Comparison of ENCODE assay signal across 9 mouse cellular contexts in the genomic region with DNA sequence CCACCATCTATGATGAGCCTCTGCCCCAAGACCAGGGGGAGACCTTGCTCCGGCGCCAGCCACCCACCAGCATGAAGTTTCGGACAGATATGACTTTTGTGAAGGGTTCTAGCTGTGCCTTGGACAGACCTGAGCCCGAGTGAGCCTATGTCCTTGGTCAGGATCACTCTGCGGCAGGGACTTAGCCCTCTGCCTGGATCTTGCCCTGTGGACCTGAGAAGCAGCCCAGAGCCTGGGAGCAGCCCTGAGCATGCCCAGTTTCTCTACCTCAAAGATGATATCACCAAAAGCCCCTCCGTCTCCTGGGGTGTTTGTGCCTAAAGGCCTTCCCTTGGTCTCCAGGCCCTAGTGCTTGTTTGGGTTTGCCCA. TPM values are rescaled to one million over a fixed set of nuclear protein-coding genes. Genes with fewer than 3 reads are reported as not detected.
DNase-seq lines count a peak whose midpoint lies in the region; ATAC-seq and TF ChIP-seq lines count a peak whose summit lies in the region.
"Had no signal": no experiment of that assay in that cellular context is flagged by ENCODE, and none has a peak within 500 bp of the region (broad histone marks: within the 10 kb centered on the region; RNA-seq: fewer than 3 reads in every experiment).

No protein-coding gene starts in this region.

- peaks cover 67% of the 10 kb centered on the region for H3K36me3 ChIP-seq in erythroblast, embryonic 14.5 days (ENCODE audit: control insufficient read depth)
- H3K36me3 ChIP-seq in thymus, adult 2 months (ENCODE audit: control insufficient read depth, insufficient read depth, low read length), result peaks cover 3% of the 10 kb centered on the region; the same call in 1 of the 2 replicates
- peaks cover 30% of the 10 kb centered on the region for H3K36me3 ChIP-seq in liver, embryonic 11.5 days (ENCODE audit: control insufficient read depth, insufficient read depth, low read length)

- H3K4me3 ChIP-seq in erythroblast, embryonic 14.5 days (replicated peaks), result peak overlapping the region; percentile 83
- H3K4me3 ChIP-seq in thymus, adult 2 months (ENCODE audit: control insufficient read depth, insufficient read depth, low read length), result peak overlapping the region; percentile 94
- H3K4me3 ChIP-seq in liver, embryonic 11.5 days (ENCODE audit: low read depth, low read length), result peak overlapping the region; percentile 90

- no peak for DNase-seq in thymus, adult 2 months
- no peak for DNase-seq in thymus, postnatal 10 days (ENCODE audit: low spot score in 2 of 2)
- DNase-seq in liver, embryonic 11.5 days (ENCODE audit: low spot score), result no peak
- DNase-seq in MN1 (ENCODE audit: low spot score), result no peak
- no peak for DNase-seq in right cerebral cortex, postnatal 14 days

- H3K9me3 ChIP-seq in erythroblast, embryonic 14.5 days (ENCODE audit: control insufficient read depth, low read length), result no peaks in the 10 kb centered on the region
- no peaks in the 10 kb centered on the region for H3K9me3 ChIP-seq in liver, embryonic 11.5 days (ENCODE audit: control insufficient read depth, low read length)

- peaks cover 24% of the 10 kb centered on the region for H3K4me1 ChIP-seq in erythroblast, embryonic 14.5 days (ENCODE audit: control insufficient read depth)
- H3K4me1 ChIP-seq in thymus, adult 2 months (replicated peaks; ENCODE audit: control insufficient read depth, insufficient read depth, low read length), result peaks cover 9% of the 10 kb centered on the region
- peaks cover 9% of the 10 kb centered on the region; the same call in 1 of the 2 replicates for H3K4me1 ChIP-seq in liver, embryonic 11.5 days (replicated peaks; ENCODE audit: control insufficient read depth, insufficient read depth, low read length)

- WGBS in thymus, adult 2 months, result 67% methylated on average over 6 of the region's 6 CpGs
- 50% methylated on average over 6 of the region's 6 CpGs for WGBS in liver, embryonic 11.5 days

- H3K27ac ChIP-seq in thymus, adult 2 months (ENCODE audit: control insufficient read depth, insufficient read depth, low read length), result peak overlapping the region; percentile 72; the same call in 1 of the 2 replicates
- H3K27ac ChIP-seq in liver, embryonic 11.5 days (ENCODE audit: low read depth, low read length), result peak overlapping the region; percentile 80

- H3K4me2 ChIP-seq in liver, embryonic 11.5 days, result peak overlapping the region; percentile 91

- no peak for TF ChIP-seq CTCF in thymus, adult 2 months (IDR thresholded peaks at IDR 0.05; ENCODE audit: borderline replicate concordance, control insufficient read depth, extremely low read depth, insufficient read depth, low read length, poor library complexity)

- TF ChIP-seq POLR2A in thymus, adult 2 months (IDR thresholded peaks at IDR 0.05; ENCODE audit: control insufficient read depth, extremely low read depth, insufficient read depth, low read length, poor library complexity), result no peak

- no peaks in the 10 kb centered on the region for H3K27me3 ChIP-seq in erythroblast, embryonic 14.5 days (ENCODE audit: control insufficient read depth)
- no peaks in the 10 kb centered on the region for H3K27me3 ChIP-seq in thymus, adult 2 months (ENCODE audit: control insufficient read depth, insufficient read depth, low read length)
- no peaks in the 10 kb centered on the region for H3K27me3 ChIP-seq in liver, embryonic 11.5 days (replicated peaks; ENCODE audit: control insufficient read depth, insufficient read depth, low read length)

- no peak; the same call in 1 of the 2 replicates for ATAC-seq in erythroblast, adult 5-6 weeks (replicated peaks; ENCODE audit: low FRiP score, poor library complexity, severe bottlenecking)
- ATAC-seq in liver, embryonic 11.5 days (replicated peaks; ENCODE audit: low FRiP score), result peak; percentile 43
- ATAC-seq in frontal cortex, adult (ENCODE audit: low TSS enrichment), result no peak; the same call in 1 of the 2 replicates

- H3K9ac ChIP-seq in liver, embryonic 11.5 days (ENCODE audit: low read depth, low read length), result peak overlapping the region; percentile 85

RNA-seq across cellular contexts. Expression of a gene that starts 0.5 kb away (rescaled TPM):
- polyA plus RNA-seq in erythroblast, embryonic 14.5 days (2012), result 4.0 and 4.2 TPM in 2 replicates
- total RNA-seq in erythroblast, adult 5-6 weeks (2015; ENCODE audit: low replicate concordance), result 1.7 and 3.1 TPM in 2 replicates
- 1.3 and 11.2 TPM in 2 replicates for total RNA-seq in erythroblast, adult 5-6 weeks (2017; ENCODE audit: low replicate concordance)
- polyA plus RNA-seq in thymus, adult 2 months (2012; rRNA removed), result 59.4 and 64.2 TPM in 2 replicates
- 23.4 and 24.8 TPM in 2 replicates for polyA plus RNA-seq in liver, embryonic 11.5 days (2014; fragmentation: Nextera tagmentation; extraction: Ambion mirVana)

RNA-seq across cellular contexts. Expression of a gene that starts 9.1 kb away (rescaled TPM):
- polyA plus RNA-seq in erythroblast, embryonic 14.5 days (2012), result 1.2 and 1.6 TPM in 2 replicates
- 0.84 TPM in 1 of 2 replicates, not detected in the other for total RNA-seq in erythroblast, adult 5-6 weeks (2015; ENCODE audit: low replicate concordance)
- 9.7 and 26.5 TPM in 2 replicates for total RNA-seq in erythroblast, adult 5-6 weeks (2017; ENCODE audit: low replicate concordance)
- polyA plus RNA-seq in thymus, adult 2 months (2012; rRNA removed), result 7.9 and 9.5 TPM in 2 replicates
- 8.7 and 10.0 TPM in 2 replicates for polyA plus RNA-seq in liver, embryonic 11.5 days (2014; fragmentation: Nextera tagmentation; extraction: Ambion mirVana)

RNA-seq across cellular contexts. Expression of a gene that starts 18.3 kb away (rescaled TPM):
- polyA plus RNA-seq in erythroblast, embryonic 14.5 days (2012), result 0.06 and 0.22 TPM in 2 replicates
- 0.84 TPM in 1 of 2 replicates, not detected in the other for total RNA-seq in erythroblast, adult 5-6 weeks (2015; ENCODE audit: low replicate concordance)
- 0.28 and 1.5 TPM in 2 replicates for total RNA-seq in erythroblast, adult 5-6 weeks (2017; ENCODE audit: low replicate concordance)
- 60.5 and 65.9 TPM in 2 replicates for polyA plus RNA-seq in thymus, adult 2 months (2012; rRNA removed)
- polyA plus RNA-seq in liver, embryonic 11.5 days (2014; fragmentation: Nextera tagmentation; extraction: Ambion mirVana), result 1.7 and 3.5 TPM in 2 replicates

RNA-seq across cellular contexts. Expression of a gene that starts 30.5 kb away (rescaled TPM):
- not detected in 2 replicates for polyA plus RNA-seq in erythroblast, embryonic 14.5 days (2012)
- total RNA-seq in erythroblast, adult 5-6 weeks (2015; ENCODE audit: low replicate concordance), result not detected in 2 replicates
- total RNA-seq in erythroblast, adult 5-6 weeks (2017; ENCODE audit: low replicate concordance), result not detected in 2 replicates
- 2.4 TPM in 1 of 2 replicates, not detected in the other for polyA plus RNA-seq in thymus, adult 2 months (2012; rRNA removed)
- polyA plus RNA-seq in liver, embryonic 11.5 days (2014; fragmentation: Nextera tagmentation; extraction: Ambion mirVana), result 0.89 and 1.1 TPM in 2 replicates
- total RNA-seq: gastrocnemius, postnatal 14 days had no signal

RNA-seq across cellular contexts. Expression of a gene that starts 37.9 kb away (rescaled TPM):
- polyA plus RNA-seq in erythroblast, embryonic 14.5 days (2012), result 24.0 and 28.9 TPM in 2 replicates
- 31.5 and 51.8 TPM in 2 replicates for total RNA-seq in erythroblast, adult 5-6 weeks (2015; ENCODE audit: low replicate concordance)
- total RNA-seq in erythroblast, adult 5-6 weeks (2017; ENCODE audit: low replicate concordance), result 35.4 and 80.4 TPM in 2 replicates
- polyA plus RNA-seq in thymus, adult 2 months (2012; rRNA removed), result 51.9 and 61.3 TPM in 2 replicates
- polyA plus RNA-seq in liver, embryonic 11.5 days (2014; fragmentation: Nextera tagmentation; extraction: Ambion mirVana), result 362 and 377 TPM in 2 replicates

Comparison
In these comparisons a context has a peak if more than half of its experiments do, and no peak if none do; other contexts are left out.
1. RNA of a gene that starts 18.3 kb away (polyA plus RNA-seq): 60.5 to 65.9 TPM in thymus, adult 2 months; 1.7 to 3.5 TPM in liver, embryonic 11.5 days and 0.06 to 0.22 TPM in erythroblast, embryonic 14.5 days; every median in the first group is over 10 times any median in the second.
2. Peak in every context shown above with its lines, with median percentiles within 50 percentile points of each other: H3K4me3 ChIP-seq.